21 mouse cellular contexts compared by ENCODE assay signal in genomic region chr13:90960591-90960990, GRCm38 (mm10). TPM values are rescaled to one million over a fixed set of nuclear protein-coding genes. Genes with fewer than 3 reads are reported as not detected.
"Had no signal": no experiment of that assay in that cellular context is flagged by ENCODE, and none has a peak within 500 bp of the region (broad histone marks: within the 10 kb centered on the region; RNA-seq: fewer than 3 reads in every experiment).

No protein-coding gene starts in this region.

- DNase-seq: liver, embryonic 13.5 days; liver, postnatal 0 days; lung, adult 2 months; lung, postnatal 14 days; lung, postnatal 36 days; right cerebral cortex, postnatal 14 days; thymus, adult 2 months; thymus, postnatal 25 days; thymus, postnatal 4 days had no signal

- H3K27ac ChIP-seq: liver, embryonic 13.5 days; liver, embryonic 15.5 days; lung, embryonic 15.5 days; macrophage; neural tube, embryonic 12.5 days; stomach, embryonic 15.5 days; stomach, postnatal 0 days had no signal

- ATAC-seq: liver, postnatal 0 days; lung, postnatal 0 days had no signal

- H3K4me3 ChIP-seq: liver, embryonic 13.5 days; liver, embryonic 15.5 days; lung, embryonic 15.5 days; megakaryocyte, embryonic 14.5 days; neural tube, embryonic 12.5 days; stomach, embryonic 15.5 days had no signal

- H3K4me2 ChIP-seq: liver, embryonic 13.5 days; liver, embryonic 15.5 days; lung, embryonic 15.5 days; neural tube, embryonic 12.5 days; stomach, embryonic 15.5 days had no signal

- H3K9me3 ChIP-seq: liver, embryonic 13.5 days; liver, embryonic 15.5 days; lung, embryonic 15.5 days; megakaryocyte, embryonic 14.5 days; neural tube, embryonic 12.5 days; stomach, embryonic 15.5 days had no signal

- H3K4me1 ChIP-seq: liver, embryonic 13.5 days; liver, embryonic 15.5 days; lung, embryonic 15.5 days; megakaryocyte, embryonic 14.5 days; neural tube, embryonic 12.5 days; stomach, embryonic 15.5 days had no signal

- H3K36me3 ChIP-seq: liver, embryonic 13.5 days; liver, embryonic 15.5 days; lung, embryonic 15.5 days; neural tube, embryonic 12.5 days; stomach, embryonic 15.5 days had no signal

- H3K27me3 ChIP-seq: liver, embryonic 13.5 days; liver, embryonic 15.5 days; lung, embryonic 15.5 days; megakaryocyte, embryonic 14.5 days; neural tube, embryonic 12.5 days; stomach, embryonic 15.5 days had no signal

- H3K9ac ChIP-seq: liver, embryonic 13.5 days; liver, embryonic 15.5 days; liver, postnatal 0 days; lung, embryonic 15.5 days; neural tube, embryonic 12.5 days; stomach, embryonic 15.5 days had no signal

RNA-seq across cellular contexts. Expression of gene Atp6ap1l, which starts 55.4 kb away (rescaled TPM):
- total RNA-seq: megakaryocyte progenitor cell, adult 5-6 weeks; monocyte, adult 5-6 weeks; neutrophil, adult 5-6 weeks had no signal
- polyA plus RNA-seq: liver, embryonic 13.5 days; lung, adult 2 months; lung, embryonic 15.5 days; lung, postnatal 0 days; macrophage; spleen, adult 2 months; stomach, embryonic 15.5 days had no signal
